Mouse (Mus musculus): ENCODE measurements around the gene Ndufs8. TPM values are rescaled to one million over a fixed set of nuclear protein-coding genes. Genes with fewer than 3 reads are reported as not detected.
A peak's percentile ranks its signal among the peaks of the same experiment; 100 is the strongest.

Ndufs8 gene
- polyA plus RNA-seq, 1 experiment from 2014 or later: 225 TPM

- H3K36me3 ChIP-seq (ENCODE audit: insufficient read depth, low read length): peaks cover 63% of the 10 kb centered on the region
- no peaks in the 10 kb centered on the region for H3K4me1 ChIP-seq (ENCODE audit: insufficient read depth, low read depth, low read length)
- TF ChIP-seq CTCF (IDR thresholded peaks at IDR 0.05) (no peak), EP300 (IDR thresholded peaks at IDR 0.05) (no peak)
- ATAC-seq (0 out of 2 replicates have a peak, but pooled peaks have one; percentile 5), DNase-seq (ENCODE audit: low spot score) (no peak)
- H3K27ac ChIP-seq (ENCODE audit: low read length): no peak overlapping the region
- 32% methylated on average over 3 of the region's 3 CpGs for WGBS
- H3K9ac ChIP-seq (replicated peaks; ENCODE audit: low read depth): no peak overlapping the region
- no peaks in the 10 kb centered on the region for H3K27me3 ChIP-seq (replicated peaks; ENCODE audit: insufficient read depth, low read length)
- H3K4me3 ChIP-seq (ENCODE audit: low read depth, low read length): no peak overlapping the region
- no peaks in the 10 kb centered on the region for H3K9me3 ChIP-seq (ENCODE audit: low read length)
- H3K4me2 ChIP-seq (replicated peaks; ENCODE audit: low read depth, low read length): no peak overlapping the region
Measured at GRCm38 (mm10) chr19:3895171-3895631, 17.4 kb downstream of the Ndufs8 start.

GRCm38 (mm10) chr19:3894294-3894693 is 18.3 kb downstream of the Ndufs8 start:
- no peaks in the 10 kb centered on the region for H3K4me1 ChIP-seq (ENCODE audit: insufficient read depth, low read depth, low read length)
- TF ChIP-seq CTCF (IDR thresholded peaks at IDR 0.05) (no peak), EP300 (IDR thresholded peaks at IDR 0.05) (no peak)
- 84% methylated on average over 2 of the region's 2 CpGs for WGBS
- no peaks in the 10 kb centered on the region for H3K27me3 ChIP-seq (replicated peaks; ENCODE audit: insufficient read depth, low read length)
- peaks cover 68% of the 10 kb centered on the region for H3K36me3 ChIP-seq (ENCODE audit: insufficient read depth, low read length)
- H3K9ac ChIP-seq (replicated peaks; ENCODE audit: low read depth): no peak overlapping the region
- H3K27ac ChIP-seq (ENCODE audit: low read length): no peak overlapping the region
- no peak overlapping the region for H3K4me3 ChIP-seq (ENCODE audit: low read depth, low read length)
- H3K4me2 ChIP-seq (replicated peaks; ENCODE audit: low read depth, low read length): no peak overlapping the region
- ATAC-seq (no peak), DNase-seq (ENCODE audit: low spot score) (no peak)
- no peaks in the 10 kb centered on the region for H3K9me3 ChIP-seq (ENCODE audit: low read length)

- Histone ChIP-seq H3K9ac (replicated peaks; ENCODE audit: low read depth) (no peak overlapping the region), H3K4me1 (ENCODE audit: insufficient read depth, low read depth, low read length) (no peaks in the 10 kb centered on the region), H3K4me3 (ENCODE audit: low read depth, low read length) (no peak overlapping the region), H3K9me3 (ENCODE audit: low read length) (no peaks in the 10 kb centered on the region), H3K27me3 (replicated peaks; ENCODE audit: insufficient read depth, low read length) (no peaks in the 10 kb centered on the region), H3K36me3 (ENCODE audit: insufficient read depth, low read length) (peaks cover 74% of the 10 kb centered on the region), H3K27ac (ENCODE audit: low read length) (no peak overlapping the region), H3K4me2 (replicated peaks; ENCODE audit: low read depth, low read length) (no peak overlapping the region)
- WGBS: 71% methylated on average over 4 of the region's 4 CpGs
- no peak for TF ChIP-seq CTCF (IDR thresholded peaks at IDR 0.05)
- TF ChIP-seq EP300 (IDR thresholded peaks at IDR 0.05): no peak
- DNase-seq (ENCODE audit: low spot score) (no peak), ATAC-seq (no peak)
Measured at GRCm38 (mm10) chr19:3893545-3894116, 18.9 kb downstream of the Ndufs8 start.

GRCm38 (mm10) chr19:3890181-3890580 is 22.4 kb downstream of the Ndufs8 start:
- Histone ChIP-seq H3K27me3 (replicated peaks; ENCODE audit: insufficient read depth, low read length) (no peaks in the 10 kb centered on the region), H3K4me1 (ENCODE audit: insufficient read depth, low read depth, low read length) (no peaks in the 10 kb centered on the region), H3K4me2 (replicated peaks; ENCODE audit: low read depth, low read length) (no peak overlapping the region), H3K36me3 (ENCODE audit: insufficient read depth, low read length) (peaks cover 53% of the 10 kb centered on the region), H3K9ac (replicated peaks; ENCODE audit: low read depth) (no peak overlapping the region), H3K9me3 (ENCODE audit: low read length) (no peaks in the 10 kb centered on the region), H3K27ac (ENCODE audit: low read length) (no peak overlapping the region), H3K4me3 (ENCODE audit: low read depth, low read length) (no peak overlapping the region)
- TF ChIP-seq EP300 (IDR thresholded peaks at IDR 0.05): no peak
- peak; percentile 62 for TF ChIP-seq CTCF (IDR thresholded peaks at IDR 0.05)
- WGBS: 75% methylated on average over 8 of the region's 8 CpGs
- ATAC-seq (peak; percentile 38; the same call in 1 of the 2 replicates), DNase-seq (ENCODE audit: low spot score) (peak; percentile 46)

GRCm38 (mm10) chr19:3889096-3889495 is 23.5 kb downstream of the Ndufs8 start:
- no peak overlapping the region for H3K4me2 ChIP-seq (replicated peaks; ENCODE audit: low read depth, low read length)
- no peak for TF ChIP-seq EP300 (IDR thresholded peaks at IDR 0.05)
- H3K9me3 ChIP-seq (ENCODE audit: low read length): no peaks in the 10 kb centered on the region
- 93% methylated on average over 5 of the region's 5 CpGs for WGBS
- H3K27ac ChIP-seq (ENCODE audit: low read length): no peak overlapping the region
- H3K4me1 ChIP-seq (ENCODE audit: insufficient read depth, low read depth, low read length): no peaks in the 10 kb centered on the region
- DNase-seq (ENCODE audit: low spot score) (no peak), ATAC-seq (no peak)
- H3K36me3 ChIP-seq (ENCODE audit: insufficient read depth, low read length): peaks cover 42% of the 10 kb centered on the region
- H3K4me3 ChIP-seq (ENCODE audit: low read depth, low read length): no peak overlapping the region
- no peak overlapping the region for H3K9ac ChIP-seq (replicated peaks; ENCODE audit: low read depth)
- H3K27me3 ChIP-seq (replicated peaks; ENCODE audit: insufficient read depth, low read length): no peaks in the 10 kb centered on the region

- DNase-seq (ENCODE audit: low spot score): peak; percentile 71
- H3K4me1 ChIP-seq (ENCODE audit: insufficient read depth, low read depth, low read length): peaks cover 21% of the 10 kb centered on the region; the same call in 1 of the 2 replicates
- peak overlapping the region; percentile 33; the same call in 1 of the 2 replicates for H3K27ac ChIP-seq (ENCODE audit: low read length)
- no peak overlapping the region for H3K9ac ChIP-seq (replicated peaks; ENCODE audit: low read depth)
- no peaks in the 10 kb centered on the region for H3K9me3 ChIP-seq (ENCODE audit: low read length)
- no peak overlapping the region for H3K4me3 ChIP-seq (ENCODE audit: low read depth, low read length)
- H3K27me3 ChIP-seq (replicated peaks; ENCODE audit: insufficient read depth, low read length): no peaks in the 10 kb centered on the region
- peak; percentile 74 for ATAC-seq
- no peak overlapping the region for H3K4me2 ChIP-seq (replicated peaks; ENCODE audit: low read depth, low read length)
- peaks cover 10% of the 10 kb centered on the region; the same call in 1 of the 2 replicates for H3K36me3 ChIP-seq (ENCODE audit: insufficient read depth, low read length)
- no peak for TF ChIP-seq CTCF (IDR thresholded peaks at IDR 0.05)
- TF ChIP-seq EP300 (IDR thresholded peaks at IDR 0.05): peak; percentile 84
- 33% methylated on average over 6 of the region's 6 CpGs for WGBS
Measured at GRCm38 (mm10) chr19:3884325-3884990, 28.1 kb downstream of the Ndufs8 start.
